Mouse (Mus musculus): ENCODE measurements around the gene Ankrd34a.

Gene Ankrd34a

DNA sequence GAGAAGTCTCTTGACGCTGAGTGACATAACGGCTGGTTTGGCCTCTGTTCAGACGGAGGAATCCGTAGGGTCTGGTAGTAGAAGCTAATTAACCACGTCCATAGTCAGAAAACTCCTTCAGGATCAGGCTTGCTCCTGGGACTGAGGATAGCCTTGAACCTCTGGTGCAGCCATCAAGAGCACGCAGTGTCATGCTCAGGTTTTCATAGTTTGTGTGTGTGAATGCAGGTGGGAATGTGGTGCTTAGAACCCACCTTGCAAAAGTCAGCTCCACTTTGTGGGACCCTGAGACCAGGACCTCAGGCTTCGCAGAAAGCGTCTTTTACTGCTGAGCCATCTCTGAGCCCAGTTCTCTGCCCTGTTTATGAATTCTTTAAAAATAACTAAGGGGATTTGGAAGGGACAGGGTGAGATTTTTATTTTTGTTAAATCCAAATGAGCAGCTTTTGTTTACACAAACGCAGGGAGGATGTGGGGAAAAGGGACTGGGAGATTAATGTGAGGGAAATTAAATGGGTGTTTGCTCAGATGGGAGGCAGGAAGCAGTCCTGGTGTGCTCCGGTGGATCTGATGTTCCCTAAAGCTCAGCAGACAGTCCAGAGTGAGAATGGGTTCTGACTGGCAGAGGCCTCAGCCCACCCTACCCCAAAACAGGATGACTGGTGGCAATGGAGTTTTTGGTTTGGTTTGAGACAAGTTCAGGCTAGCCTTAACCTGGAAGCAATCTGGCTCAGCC lies 34.3 kb upstream of the Ankrd34a start:
- intact Hi-C loops (cut with DNase I), result no loop called here

DNA sequence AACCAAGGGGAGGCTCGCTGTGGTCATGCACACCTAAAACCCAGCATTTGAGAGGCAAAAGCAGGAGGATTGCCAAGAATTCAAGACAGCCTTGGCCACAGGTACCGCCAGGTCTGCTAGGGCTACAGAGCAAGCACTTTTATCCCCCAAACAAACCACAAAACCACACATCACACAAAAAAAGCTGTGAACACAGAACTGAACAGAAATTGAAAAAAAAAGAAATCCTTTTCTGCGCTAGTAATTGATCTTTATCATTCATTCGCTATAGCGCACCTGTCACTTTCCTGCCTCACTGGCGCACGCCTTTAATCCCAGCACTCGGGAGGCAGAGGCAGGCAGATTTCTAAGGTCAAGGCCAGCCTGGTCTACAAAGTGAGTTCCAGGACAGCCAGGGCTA lies 33.2 kb upstream of the Ankrd34a start:
- intact Hi-C loops (cut with DNase I), result no loop called here

DNA sequence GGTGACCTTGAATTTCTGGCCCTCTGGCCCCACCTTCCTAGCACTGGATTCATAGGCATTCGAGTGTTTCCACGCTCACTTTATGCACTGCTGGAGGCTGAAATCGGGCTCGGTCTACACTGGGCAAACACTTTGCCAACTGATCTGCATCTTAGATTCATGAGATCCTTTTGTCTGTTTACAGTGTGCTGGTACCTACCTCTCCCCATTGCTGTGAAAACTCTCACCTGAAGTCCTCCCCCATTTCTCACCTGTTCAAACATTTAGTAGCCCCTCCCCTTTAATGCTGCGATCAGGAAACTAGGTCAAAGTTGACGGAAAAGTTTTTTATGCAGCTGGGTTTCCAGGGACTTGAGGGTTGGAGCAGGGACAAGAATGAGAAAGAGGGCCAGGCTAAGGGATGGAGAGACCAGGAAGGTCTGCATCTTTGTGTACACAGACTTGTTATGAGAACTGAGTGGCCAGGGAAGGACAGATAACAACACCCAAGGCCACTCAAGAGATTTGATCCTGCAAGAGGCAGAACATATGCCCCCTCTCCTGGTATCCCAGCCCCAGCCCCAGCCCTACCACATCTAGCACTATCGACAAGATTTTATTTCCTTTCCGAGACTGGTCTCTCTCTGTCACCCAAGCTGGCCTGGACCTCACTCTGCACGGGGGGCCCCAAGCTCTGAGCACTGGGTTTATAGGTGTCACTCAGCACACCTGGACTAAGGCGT lies 32.4 kb upstream of the Ankrd34a start:
- intact Hi-C loops (cut with DNase I), result no loop called here

DNA sequence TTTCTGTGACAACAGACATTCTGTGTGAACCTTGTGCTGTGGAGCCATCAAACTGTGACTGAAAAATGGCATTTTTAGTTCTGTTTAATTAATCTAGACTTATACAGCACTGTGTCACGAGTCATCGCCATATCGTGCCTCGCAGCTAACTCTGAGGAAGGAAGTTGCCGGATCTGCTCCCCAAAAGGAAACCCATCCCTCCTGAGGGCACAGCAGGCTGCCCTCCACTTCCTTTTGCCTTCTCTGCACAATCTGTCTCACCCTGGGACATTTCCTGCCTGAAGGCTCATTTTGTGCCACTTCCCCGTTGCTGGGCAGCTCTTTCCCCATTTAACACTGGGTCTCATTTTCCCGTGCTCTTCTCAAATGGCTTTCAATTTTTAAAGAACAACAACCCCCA lies 31.8 kb upstream of the Ankrd34a start:
- intact Hi-C loops (cut with DNase I), result no loop called here

DNA sequence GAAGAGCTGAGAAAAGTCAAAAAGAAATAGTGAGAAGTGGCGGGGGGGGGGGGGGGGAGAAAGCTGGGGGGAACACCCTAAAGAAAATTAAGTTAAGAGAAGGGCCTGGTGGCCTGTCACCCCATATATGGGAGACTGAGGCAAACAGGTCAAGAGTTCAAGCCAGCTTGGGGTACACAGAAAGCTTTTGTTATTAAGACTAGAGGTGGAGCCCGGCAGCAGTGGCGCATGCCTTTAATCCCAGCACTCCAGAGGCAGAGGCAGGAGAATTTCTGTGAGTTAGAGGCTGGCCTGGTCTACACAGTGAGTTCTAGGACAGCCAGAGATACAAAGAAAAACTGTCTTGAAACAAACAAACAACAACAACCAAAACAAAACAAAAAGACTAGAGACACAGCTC lies 31.3 kb upstream of the Ankrd34a start:
- intact Hi-C loops (cut with DNase I), result no loop called here

DNA sequence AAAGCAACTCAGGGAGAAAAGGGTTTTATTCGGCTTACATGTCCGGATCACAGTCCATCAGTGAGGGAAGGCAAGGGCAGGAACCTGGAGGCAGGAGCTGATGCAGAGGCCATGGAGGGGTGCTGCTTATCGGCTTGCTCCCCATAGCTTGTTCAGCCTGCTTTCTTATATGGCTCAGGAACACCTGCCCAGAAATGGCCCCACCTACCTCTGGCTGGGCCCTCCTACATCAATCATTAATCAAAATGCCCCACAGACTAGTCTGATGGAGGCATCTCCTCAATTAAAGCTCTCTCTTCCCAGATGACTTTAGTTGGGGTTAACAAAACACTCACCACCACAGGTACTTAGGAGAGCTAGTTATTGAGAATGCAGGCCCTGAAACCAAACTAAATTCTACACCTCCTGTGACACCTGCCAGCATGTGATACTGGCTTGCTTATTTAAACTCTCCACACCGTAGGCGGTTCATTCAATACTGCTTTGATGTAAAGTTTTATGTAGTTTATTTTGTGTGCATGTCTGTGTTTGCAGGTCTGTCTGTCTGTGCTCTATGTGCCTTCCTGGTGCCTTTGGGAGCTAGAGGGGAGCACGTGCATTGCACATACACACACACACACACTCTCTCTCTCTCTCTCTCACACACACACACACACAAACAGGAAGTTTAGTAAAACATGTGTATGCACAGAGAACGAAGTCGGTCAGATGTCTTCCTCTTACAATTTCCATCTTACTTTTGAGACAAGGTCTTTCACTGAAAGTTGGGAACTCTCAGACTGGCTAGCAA lies 29.6 kb upstream of the Ankrd34a start:
- intact Hi-C loops (cut with DNase I), result no loop called here

DNA sequence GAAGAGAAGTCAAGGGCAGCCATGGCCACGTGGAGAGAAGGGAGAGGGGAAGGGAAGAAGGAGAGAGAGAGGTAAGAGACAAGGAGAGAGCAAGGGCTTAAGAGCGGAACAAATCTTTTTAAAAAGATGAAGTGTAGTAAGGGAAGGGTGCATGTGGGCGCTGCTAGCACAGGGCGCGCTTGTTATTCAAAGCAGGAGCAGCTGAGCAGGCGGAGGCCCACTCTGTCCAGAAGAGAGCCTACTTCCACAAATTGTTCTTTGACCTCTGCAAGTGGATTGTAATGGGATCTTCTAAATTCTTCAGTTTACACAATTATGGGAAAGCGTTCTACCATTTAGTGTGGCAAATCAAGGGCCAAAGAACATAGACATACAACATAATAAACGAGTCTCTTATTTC lies 27.8 kb upstream of the Ankrd34a start:
- intact Hi-C loops (cut with DNase I), result no loop called here

DNA sequence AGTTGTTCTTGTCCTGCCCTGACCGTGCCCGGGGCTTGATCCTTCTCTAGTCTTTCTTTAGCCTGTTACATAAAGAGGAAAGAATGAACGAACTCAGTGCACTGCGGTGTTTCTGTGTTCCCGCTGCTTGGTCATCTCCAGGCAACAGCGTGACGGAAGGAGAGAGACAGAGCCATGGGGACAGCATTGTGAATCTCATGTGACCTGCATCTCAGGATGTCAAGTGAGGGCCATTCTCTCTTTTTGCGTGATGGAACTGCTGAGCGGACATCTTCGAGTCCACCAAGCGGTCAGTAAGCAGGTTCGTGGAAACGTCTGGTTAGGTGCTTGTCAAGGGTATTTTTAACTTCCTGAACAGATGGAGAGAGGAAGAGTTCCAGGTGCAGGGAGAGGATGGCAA lies 26.9 kb upstream of the Ankrd34a start:
- intact Hi-C loops (cut with DNase I), result no loop called here

DNA sequence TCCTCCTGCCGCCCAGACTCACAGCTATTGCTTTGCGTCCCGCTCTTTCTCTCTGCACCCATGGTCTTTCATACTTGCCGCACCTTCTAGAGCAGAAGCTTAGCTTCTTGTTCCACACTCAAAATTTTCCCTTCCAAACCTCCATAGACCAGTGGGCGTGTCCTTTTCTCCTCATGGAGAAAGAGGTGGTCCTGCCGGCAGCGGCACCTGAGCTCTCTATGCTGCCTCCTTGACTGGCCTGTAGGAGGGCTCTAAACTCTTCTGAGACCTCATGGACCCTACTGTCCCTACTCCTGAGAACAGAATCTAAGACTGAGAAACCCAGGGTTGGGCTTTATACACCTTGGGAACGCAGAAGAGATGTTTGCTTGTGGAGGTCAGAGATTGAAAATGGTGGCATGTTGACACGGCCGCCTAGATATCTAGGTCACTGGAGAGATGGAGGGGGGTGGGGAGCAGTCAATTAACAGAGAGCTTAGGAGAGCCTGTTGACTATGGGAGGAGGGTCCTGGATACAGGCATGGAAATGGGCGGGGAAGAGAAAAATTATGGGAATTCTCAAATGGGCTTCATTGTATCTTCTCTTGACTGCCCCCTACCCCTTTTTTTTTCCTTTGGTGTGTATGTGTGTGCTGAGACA lies 26.4 kb upstream of the Ankrd34a start:
- intact Hi-C loops (cut with DNase I), result no loop called here

DNA sequence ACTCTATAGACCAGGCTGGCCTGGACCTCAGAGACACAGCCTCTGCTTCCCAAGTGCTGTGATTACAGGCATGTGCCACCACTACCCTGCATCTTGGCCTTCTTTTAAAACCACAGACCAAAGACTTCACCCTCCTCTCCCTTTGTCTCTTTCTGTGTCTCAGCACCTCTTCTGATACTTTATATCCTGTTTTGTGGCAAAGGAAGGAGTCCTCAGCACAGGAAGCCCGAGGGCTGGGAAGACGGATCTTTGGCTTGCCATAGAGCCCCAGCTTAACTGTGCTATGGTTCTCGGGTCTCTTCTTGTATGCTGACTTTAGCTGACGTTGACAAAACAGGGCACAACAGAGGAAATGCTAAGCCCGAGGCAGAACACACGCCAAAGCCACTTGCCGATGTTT lies 25.8 kb upstream of the Ankrd34a start:
- intact Hi-C loops (cut with DNase I), result no loop called here

DNA sequence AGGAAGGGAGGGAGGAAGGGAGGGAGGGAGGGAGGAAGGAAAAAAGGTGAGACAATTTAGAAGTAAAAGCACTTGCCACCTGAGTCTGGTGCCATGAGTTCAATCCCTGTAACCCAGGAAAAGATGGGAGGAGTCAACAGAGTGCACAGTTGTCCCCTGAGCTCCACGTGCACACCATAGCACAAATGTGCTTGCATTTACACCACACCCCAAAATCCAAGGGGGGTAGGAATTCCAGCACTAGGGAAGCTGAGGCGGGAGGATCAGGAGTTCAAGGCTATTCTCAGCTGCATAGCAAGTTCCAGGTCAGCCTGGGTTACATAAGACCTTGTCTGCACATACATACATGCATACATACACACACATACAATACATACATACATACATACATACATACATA lies 25.1 kb upstream of the Ankrd34a start:
- intact Hi-C loops (cut with DNase I), result no loop called here

DNA sequence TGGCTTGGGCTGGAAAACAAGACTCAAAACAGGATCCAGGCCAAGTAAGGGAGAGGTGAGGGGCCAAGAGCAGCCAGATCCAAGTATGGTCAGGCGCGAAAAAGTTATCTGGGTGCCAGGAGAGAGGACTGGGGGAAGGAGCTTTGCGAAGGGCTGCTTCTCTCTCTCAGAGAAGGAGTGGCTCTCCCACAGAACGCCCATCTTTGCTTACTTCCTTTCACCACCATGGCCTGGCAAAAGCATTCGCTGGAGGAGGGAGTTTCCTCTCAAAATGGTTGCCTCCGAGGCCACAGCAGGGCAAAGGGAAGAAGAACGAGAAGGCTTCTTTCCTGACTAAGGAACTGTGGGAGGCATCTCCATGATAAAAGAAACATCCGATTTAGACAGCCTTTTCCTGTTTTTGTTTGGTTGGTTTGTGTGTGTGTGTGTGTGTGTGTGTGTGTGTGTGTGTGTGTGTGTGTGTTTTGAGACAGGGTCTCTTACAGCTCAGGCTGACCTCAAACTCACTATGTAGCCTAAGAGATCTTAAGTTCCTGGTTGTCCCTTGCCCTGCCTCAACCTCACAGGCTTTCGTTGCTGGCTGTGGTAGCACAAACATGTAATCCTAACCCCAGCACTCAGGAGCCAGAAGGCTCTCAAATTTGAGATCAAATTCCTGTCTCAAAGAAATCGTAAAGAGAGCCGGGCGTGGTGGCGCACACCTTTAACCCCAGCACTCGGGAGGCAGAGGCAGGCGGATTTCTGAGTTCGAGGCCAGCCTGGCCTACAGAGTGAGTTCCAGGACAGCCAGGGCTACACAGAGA lies 24.3 kb upstream of the Ankrd34a start:
- intact Hi-C loops (cut with DNase I), result no loop called here

DNA sequence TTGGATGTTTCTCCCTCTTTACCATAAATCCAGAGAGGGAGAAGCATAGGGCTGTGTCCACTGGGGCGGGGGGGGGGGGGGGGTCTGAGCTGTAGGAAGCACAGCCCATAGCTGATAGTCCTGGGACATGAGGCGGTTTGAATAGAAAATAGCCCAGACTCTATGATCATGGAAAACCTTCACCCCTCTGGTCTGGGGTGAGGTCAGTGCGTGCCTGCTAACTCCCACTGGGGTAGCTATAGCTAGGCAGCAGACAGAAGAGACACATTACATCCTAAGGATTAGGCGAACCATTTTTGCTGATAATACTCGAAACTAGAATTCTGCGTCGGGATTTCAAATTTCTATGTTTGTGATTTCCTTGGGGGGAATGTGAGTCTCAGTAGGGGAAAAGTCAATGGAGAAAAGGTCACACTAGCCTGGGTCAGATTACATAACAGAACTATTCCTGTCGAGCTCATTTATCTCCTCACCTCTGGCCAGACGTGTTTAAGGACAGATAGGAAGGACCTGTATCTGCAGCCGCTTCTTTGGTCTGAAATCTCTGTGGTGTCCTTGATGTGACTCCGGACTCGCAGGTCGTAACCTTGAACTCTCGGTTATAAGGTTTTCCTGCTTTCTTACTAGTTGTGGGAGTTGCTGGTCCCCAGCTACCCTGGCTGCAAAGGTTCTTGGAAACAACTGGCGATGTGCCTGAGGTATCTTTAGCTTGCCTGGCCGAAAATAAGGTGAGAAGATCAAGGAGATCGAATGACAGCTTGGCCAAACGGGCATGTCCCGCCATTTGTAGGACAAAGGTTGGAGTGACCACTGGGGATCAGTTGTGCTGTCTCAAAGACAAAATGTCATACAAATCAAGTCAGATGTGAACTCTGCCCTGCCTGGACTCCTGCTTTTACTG lies 22.6 kb upstream of the Ankrd34a start:
- intact Hi-C loops (cut with DNase I), result loop anchor here (1.0 kb wide), 1 partner anchor 16 kb away; no protein-coding TSS in a partner anchor

DNA sequence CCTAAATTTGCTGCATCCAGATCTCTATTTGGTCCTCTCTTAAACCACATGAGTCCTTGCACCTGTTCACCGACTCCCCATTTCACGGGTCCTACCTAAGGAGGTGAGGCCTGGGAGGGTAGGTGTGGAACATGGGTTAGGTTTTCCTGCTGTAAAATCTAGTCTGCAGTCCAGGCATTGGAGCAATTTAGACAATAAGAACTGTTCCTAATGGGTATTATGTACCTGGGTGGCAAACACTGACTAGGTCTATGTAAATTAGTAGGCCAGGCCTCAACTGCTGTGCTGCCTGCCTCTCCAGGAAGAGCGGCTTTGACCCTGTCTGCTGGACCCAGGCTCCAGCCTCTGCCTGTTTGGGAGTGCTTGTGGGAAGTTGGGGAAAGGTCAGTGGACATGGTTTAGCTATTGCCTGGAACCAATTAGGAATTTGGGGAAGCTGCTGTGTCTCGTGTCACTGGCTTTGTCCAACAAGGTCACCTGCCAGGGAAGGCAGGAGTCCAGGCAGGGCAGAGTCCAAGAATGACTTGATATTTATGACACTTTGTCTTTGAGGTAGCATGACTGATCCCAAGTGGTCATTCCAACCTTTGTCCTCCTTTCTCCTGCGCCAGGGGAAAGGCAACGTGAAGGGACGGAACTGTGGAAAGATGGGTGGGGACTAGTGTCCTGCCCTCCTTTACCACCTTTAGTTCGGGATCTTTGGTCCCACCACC lies 21.0 kb upstream of the Ankrd34a start:
- intact Hi-C loops (cut with DNase I), result no loop called here

DNA sequence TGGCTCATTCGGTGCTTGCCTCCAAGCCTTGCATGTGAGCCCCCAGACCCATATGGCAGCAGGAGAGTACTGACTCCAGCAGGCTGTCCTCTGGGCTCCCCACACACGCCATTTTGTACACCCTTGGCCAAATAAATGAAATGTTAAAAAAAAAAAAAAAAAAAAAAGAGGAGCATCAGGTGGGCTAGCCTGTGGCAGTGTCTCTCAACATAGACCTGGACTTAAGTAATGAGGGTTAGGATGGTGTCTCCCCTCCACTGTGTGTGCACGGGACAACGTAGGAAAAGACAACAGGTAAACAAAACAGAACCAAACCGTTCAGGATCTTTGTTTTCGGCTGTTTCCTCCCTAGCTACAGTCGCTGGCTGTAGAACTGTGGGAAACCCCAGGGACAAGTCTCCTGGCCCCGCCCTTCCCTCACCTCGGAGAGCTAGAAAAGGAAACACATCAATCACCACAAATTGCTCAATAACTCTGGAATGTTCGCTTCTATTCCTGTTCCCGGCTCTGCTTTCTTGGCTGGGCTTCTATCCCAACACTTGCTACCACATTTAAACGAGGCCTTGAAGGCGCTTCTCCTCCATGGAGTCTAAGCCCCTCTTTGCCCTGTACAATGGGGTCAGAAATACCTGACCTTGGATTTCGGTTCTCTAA lies 20.3 kb upstream of the Ankrd34a start:
- intact Hi-C loops (cut with DNase I), result no loop called here

DNA sequence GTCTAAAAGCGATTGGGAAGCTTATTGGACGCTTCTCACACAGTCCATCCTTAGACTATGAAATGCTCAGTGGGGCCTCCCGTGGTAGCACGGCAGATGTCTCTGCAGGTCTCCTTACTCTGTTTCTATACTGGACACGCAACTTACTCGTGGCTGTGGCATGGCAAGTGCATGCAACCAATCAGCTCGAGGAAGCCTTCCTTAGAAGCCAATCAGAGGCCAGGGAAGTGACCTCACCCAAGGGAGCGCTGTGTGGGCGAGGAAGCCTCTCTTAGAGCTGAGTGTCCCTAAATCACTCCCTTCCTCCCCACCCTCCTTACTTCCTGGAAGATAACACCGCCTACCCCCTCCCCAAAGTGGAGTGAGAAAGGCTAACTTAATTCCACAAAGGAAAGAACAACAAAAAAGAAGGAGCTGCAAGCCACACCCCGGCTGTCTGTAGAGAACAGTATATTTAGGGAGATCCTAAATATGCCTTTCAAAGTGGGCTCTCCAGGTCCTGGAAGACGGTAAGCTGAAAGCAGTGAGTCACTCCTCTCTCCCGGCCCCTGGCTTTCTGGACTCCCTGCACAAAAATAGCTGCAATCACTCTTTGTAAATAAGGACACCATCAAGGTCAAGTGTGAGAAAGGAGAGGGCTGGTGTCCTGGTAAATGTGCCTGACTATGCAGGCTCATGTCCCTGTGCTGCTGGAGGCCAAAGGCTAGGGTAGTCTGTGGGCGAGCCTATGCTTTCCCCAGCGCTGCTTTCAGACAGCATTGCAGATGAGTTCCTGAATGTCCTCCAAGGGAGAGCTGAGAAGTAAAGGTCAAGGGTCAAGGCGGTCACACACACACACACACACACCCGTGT lies 19.5 kb upstream of the Ankrd34a start, which contains the start of gene Gm16253:
Gene Gm16253, plus strand, starts transcription at position 295 of the 852 bp plus-strand sequence.
- intact Hi-C loops (cut with DNase I), result no loop called here

DNA sequence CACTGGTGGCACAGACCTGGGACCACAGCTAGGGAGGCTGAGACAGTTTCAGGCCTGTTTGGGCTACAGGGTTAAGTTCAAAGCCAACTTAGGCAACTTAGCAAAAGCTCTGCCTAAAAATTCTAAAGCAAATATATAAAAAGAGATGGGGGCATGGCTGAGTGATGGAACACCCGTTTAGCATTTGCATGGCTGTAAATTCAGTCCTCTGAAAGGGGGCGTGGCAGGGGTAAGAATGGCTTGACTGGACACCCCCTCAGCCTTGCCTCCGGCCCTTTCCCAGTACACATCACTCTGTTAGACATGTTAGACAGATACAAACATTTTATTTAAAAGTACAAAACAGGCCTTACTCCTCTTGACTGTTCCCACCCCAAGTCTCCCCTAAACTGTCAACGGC lies 18.9 kb upstream of the Ankrd34a start:
- intact Hi-C loops (cut with DNase I), result no loop called here

Data from adrenal gland (tissue).